Mouse (Mus musculus): Measurements from ENCODE around the gene Ndufaf3.

Ndufaf3 gene

DNA sequence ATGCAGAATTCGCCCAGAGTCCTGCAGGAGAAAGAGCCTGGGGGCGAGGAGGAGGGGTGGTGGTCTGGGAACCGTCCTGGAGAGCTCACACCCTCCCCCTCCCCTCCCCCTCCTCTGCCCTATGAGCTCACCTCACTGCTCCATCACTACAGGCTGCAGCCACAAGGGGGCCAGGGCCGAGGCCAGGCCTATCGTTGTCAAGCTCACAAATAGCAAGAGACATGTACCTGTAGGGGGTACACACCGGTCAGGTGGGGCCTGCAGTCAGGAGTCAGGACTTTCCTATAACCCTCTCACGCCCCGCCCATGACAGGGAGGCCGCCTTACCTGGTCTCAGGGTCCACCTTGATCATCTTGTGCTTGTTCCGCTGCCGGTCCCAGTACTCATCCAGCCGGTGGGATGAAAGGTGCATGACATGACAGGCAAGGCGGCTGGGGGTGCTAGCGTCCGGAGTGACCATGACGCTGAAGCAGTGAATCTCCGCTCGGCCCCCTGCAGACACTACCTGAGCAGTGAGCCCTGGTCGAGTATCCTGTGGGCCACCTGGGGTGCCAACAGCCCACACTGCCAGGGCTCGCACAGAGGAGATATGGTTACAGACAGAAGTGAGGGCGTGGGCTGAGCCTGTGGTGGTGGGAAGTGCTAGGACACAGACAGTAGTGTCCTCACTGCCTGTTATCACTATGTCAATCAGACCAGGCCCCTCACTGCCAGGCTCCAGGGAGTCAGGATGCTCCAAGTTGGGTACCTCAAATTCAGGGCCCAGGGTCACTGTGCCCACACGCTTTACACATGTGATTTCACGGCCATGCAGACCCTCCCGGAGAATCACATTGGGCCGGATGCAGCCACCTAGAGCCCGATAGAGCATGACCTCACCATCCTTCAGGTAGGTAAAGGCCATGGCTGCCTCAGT lies 6.8 kb upstream of the Ndufaf3 start:
- peak; percentile 57 to 74 for DNase-seq (ENCODE audit: low spot score in 2 of 2)

DNA sequence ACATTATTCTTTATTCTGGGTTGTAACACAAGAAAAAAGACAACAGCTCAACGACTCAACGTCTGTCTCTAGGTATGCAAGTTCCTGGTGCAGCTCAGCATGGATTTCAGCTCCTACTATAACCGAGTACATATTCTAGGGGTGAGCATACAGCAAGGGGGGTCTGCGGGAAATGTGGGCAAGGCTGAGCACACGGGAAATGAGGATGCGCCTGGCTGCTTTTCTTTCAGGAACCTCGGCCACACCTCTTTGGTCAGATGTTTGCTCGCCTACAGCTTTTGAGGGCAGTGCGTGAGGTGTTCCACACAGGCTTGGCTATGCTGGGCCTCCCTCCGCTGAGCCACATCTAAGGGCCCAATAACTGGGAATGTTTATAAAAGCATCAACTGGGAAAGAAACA lies 5.1 kb upstream of the Ndufaf3 start:
- no peak for DNase-seq (ENCODE audit: low spot score in 2 of 2)

DNA sequence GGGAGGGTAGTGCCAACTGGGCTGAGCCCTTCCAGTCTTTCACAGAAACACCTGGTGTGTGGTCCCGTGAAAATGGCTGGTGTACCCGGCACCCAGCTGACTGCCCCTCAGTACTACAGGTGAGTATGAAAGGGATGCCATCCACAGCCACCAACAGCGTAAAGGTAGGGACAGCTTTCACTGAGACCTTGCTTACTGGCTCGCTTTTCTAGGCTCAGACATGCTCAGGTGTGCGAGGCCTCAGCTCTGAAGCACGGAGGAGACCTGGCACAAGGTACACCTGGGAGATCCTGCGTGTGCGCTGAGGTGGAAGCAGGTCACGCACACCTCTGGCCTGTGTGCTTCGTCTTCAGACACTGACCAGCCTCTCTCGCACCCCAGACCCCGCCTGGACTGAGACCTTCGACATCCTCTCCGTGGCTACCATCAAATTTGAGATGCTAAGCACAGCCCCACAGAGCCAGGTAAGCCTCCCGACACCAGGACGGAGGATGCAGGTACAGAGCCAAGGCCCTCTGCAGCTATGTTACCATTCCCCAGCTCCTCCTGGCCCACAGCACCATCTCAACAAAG lies 4.3 kb upstream of the Ndufaf3 start:
- DNase-seq (ENCODE audit: low spot score in 2 of 2): no peak

DNA sequence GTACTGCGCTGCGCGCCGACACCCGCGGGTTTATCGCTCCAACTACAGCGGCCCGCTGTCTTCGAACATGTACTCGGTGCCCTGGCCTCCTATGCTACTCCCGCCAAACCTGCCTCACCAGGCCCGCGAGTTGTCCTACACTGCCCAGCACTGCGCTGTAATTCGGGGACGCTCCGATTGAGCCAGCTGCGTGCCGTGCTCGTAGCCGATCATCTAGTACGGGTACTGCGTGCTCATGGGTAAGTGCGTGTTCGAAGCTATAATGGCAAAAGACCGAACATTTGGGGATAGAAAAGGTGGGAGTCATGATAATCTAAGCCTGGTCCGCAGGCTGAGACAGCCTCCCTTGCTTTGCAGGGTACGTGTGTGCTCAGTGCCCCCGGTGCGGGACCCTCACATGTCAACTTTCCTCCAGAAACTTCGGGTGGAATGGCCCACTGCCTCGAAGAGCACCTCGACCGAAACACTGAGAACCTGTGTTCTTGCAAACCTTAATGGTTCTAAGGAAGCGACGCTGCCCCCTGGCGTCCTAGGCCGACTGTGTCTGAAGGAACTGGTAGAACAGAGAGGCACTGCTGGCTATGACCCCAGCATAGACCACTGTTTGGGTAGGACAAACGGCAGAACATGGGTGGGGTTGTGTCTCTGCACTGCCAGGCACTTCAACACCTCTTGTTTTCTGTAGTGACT lies 3.1 kb upstream of the Ndufaf3 start:
- DNase-seq (ENCODE audit: low spot score in 2 of 2): peak; percentile 87 to 92

DNA sequence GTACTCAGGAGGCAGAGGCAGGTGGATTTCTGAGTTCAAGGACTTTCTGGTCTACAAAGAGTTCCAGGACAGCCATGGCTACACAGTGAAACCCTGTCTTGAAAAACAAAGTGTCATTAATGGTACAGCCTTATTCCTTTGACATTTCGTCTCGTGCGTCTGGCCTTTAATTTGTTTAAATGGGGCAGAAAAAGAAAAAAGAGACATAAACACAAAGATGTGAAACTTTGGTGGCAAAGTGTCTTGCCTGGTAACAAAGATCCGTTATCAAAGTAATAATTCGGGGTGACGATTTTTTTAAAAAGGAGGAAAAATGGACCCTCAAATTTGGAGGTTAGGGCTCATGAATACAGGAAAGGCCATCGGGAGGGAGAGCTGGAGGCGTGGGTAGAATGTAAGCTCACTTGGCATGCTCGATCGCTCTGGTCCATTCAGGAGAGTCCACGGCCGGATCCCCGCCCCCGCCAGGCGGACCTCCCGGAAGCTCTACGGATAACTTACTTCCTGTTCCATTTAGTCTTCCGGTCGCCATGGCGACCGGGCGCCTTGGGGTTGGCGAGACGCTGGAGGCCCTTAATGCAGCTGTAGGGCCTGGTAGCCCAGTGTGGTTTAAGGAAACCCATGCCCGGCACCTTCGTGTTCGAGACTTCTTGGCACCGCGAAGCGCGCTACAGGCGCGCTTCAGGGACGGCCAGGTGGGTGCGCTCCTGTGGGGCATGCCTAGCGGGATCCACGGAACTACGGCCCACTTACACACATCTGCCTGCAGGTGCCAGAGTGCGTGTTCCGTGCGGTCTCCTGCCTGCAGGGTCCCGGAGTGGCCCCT lies 2.4 kb upstream of the Ndufaf3 start, which contains the start of gene Dalrd3:
Gene Dalrd3 (plus strand): TSS at position 506 of the 826 bp plus-strand sequence.
- peak; percentile 81 to 84 for DNase-seq (ENCODE audit: low spot score in 2 of 2)

DNA sequence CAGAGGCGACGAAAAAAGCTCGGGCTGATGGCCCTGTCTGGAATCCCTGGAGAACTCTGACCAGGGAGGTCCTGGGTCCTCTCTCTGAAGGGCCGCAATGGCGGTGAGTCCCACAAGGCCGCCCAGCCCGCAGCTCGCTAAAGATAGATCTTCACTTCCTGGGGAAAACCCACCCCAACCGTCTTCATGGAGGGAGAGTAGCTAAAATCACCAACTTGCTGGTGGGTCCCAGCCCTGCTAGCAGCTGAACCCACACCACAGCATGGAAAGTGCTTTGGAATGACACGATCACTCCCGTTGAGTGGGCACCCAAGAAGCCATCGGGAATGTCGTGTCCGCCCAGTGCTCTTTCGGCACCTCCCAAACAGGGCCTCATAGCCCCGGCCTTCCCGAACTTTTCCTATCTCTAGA lies 1.3 kb upstream of the Ndufaf3 start:
- DNase-seq (ENCODE audit: low spot score in 2 of 2): no peak

DNA sequence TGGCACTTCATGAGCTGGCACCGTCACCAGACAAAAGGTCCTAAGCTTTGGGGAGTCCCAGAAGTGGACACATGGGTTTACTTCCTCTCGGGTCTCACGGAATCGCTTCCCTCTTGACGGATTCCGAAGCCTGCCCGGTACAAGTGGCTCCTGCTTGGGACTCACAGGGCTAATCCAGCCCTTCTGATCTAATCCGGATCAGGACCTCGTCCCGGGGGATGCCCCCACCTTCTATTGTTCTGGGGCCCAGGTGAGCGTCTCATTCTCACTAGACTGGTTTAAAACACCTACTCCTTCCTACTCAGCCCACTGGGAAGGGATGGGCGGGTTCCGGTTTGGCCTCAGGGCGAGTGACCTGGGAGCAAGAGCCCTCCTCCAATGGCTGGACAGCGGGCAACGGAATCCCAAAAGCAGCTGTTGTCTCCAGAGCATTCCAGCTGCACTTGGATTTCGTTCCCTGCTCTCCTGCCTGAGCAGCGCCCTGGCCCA lies 741 bp upstream of the Ndufaf3 start:
- DNase-seq (ENCODE audit: low spot score in 2 of 2): no peak

DNA sequence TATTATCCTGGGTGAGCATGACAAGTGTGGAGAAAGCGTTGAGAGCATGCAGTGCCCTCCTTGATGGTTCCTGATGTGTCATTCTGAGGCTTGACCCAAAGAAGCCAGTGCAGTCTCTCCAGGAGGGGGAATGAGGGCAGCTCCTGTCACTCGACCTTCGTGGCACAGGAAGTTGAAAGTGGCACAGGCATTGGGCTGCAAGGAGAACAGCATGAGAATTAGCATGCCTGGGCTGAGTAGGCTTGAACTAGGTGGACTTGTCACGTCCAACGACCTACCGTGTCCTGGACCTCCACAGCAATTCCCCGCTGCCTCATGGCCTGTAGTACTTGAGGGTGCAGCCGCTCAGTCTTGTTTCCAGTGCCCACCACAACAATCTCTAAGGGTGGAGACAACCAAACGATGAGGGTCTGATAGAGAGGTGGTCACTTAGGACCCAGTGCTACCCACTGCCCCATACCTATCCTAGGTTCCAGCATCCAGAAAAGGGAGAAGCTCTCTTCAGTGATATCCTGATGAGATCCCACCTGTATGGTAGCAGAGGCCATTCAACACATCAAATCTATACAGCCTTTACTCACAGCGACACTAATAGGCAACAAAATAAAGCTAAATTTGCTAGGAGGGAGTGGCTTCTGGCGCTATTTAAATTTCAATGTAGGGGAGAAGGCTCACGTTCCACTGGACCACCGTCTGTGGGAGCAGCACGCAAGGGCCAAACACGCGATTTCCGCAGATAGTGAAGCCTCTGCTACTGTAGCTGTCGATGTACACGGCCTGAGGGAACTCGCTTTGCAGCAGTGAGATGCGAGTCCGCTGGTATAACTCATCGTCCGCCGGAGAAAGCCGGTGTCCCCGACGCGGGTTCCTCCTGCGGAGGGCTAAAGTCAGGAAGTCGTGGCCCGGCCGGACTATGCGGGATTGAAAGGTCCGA lies 1.1 kb downstream of the Ndufaf3 start:
- DNase-seq (ENCODE audit: low spot score in 2 of 2): no peak

DNA sequence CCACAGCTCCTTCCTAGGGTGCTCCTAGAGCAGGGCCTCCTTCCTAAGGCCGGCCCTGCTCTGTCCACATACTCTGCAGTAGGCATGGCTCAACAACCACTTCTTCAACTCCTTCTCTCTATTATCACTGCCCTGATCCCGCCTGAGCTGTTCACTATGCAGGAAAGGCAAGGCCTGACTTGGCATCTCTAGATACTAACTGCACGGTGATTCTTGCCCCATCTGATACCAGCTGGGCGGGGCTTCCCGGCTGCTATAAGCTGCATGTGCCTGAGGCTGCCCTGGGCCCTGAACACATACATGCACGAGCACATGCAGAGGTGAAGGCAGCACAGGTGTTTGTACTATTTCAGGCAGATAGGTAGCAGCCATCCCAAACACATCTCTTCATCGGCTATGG lies 3.1 kb downstream of the Ndufaf3 start:
- no peak for DNase-seq (ENCODE audit: low spot score in 2 of 2)

DNA sequence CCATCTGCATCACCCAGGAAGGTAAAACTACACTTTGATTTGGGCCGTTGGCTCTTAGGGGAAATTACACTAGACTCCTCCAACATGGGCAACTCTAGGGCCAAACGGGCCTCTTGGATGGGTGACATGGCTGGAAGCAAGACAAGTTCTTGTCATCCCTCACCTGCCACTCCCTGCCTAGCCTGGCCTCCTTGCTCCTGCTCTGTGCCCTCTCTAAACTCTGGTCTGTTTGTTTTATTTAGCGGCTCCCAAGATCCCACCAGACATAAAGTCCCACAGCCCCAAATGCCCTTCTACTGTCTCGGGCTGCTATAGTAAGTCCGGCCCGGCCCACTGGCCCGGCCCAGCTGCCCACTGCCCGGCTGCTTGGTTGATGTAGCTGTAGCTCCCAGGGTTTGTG lies 3.6 kb downstream of the Ndufaf3 start:
- no peak for DNase-seq (ENCODE audit: low spot score in 2 of 2)

DNA sequence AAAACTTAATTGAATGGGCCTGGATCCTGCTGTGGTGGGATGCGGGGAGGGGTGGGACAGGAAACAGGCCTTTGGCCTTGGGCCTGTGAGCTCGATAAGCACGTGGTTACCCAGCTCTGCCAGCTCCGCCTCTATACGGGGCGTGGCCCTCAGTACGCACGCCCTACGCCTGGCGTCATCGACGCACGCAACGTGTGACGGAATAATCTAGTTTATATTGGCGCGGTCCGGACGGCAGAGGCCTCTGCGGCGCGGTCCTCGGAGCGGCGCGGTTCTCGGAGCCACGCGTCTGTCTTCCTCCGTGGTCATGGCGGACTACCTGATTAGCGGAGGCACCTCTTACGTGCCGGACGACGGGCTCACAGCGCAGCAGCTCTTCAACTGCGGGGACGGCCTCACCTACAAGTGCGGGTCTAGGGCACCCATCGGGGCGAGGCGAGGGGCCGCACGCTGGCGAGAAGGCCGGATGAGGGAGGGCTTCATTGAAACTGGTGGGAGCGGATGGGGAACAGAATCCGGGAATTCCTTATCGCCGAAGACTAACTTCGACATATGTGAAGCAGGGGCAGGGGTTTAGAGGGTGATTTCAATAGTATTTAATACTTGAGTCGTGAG lies 6.9 kb downstream of the Ndufaf3 start, which contains the start of gene Impdh2:
Gene Impdh2 (plus strand): TSS at position 60 of the 615 bp plus-strand sequence.
- peak; percentile 86 to 89 for DNase-seq (ENCODE audit: low spot score in 2 of 2)

DNA sequence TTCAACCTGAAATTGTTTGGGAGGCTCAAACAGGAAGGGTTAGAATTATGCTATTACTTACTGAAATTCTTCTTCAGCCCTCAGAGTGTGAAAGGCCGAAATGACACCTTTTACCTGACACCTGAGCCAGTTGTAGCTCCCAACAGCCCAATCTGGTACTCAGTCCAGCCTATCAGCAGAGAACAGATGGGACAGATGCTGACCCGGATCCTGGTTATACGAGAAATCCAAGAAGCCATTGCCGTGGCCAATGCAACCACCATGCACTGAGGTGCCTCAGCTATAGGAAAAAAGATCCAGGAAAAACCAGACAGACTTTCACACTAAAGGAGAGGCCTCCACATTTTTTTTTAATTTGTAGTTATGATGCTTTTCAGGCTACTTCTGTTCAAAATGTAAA lies 8.1 kb downstream of the Ndufaf3 start:
- no peak for DNase-seq (ENCODE audit: low spot score in 2 of 2)

DNA sequence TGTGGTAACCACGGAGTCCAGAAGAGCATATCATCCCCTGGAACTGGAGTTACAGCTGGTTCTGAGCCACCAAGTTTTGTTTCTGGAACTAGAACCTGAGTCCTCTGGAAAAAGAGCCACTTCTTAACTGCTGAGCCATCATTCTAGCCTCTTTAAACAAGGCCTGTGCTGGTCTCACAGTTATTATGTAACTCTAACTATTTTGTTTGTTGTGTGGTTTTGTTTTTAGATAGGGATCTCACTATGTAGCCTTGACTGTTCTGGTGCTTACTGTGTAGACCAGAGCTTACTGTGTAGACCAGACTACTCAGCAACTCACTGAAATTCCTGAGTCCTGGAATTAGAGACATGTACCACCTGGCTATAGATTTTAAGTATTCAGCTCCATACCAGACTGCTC lies 20.4 kb downstream of the Ndufaf3 start:
- DNase-seq (ENCODE audit: low spot score in 2 of 2): no peak

DNA sequence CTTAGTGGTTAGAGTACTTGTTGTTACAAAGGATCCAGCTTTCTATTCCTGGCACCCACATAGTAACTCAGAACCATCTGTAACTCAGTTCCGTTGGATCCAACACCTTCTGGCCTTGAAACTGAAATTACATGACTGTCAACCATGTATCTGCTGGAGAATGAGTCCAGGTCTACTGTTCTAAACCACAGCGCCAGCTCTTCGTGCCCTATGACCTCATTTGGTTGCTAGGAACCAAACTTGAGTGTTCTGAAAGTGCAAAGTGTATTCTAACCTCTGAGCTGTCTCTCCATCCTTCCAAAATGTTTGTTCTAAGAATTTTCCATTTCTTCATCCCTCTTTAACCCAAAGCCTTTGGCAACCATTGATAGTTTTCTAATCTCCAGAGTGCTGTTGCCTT lies 21.2 kb downstream of the Ndufaf3 start:
- no peak for DNase-seq (ENCODE audit: low spot score in 2 of 2)

DNA sequence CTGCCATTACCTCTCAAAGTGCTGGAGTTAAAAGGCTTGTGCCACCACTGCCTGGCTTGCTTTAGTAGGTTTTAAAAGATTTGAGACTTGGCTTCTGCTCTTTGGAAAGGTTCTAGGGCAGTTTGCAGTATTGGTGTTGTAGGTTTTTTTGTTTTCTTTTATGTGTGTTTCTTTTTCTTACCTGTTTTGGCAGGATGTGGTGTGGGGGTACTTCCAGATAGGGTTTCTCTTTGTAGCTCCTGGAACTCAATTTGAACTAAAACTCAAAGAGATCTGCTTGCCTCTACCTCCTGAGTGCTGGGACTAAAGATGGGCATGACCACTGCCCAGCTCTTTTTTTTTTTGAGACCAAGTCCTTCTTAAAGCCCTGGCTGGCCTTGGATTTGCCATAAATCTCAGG lies 26.4 kb downstream of the Ndufaf3 start:
- no peak for DNase-seq (ENCODE audit: low spot score in 2 of 2)

DNA sequence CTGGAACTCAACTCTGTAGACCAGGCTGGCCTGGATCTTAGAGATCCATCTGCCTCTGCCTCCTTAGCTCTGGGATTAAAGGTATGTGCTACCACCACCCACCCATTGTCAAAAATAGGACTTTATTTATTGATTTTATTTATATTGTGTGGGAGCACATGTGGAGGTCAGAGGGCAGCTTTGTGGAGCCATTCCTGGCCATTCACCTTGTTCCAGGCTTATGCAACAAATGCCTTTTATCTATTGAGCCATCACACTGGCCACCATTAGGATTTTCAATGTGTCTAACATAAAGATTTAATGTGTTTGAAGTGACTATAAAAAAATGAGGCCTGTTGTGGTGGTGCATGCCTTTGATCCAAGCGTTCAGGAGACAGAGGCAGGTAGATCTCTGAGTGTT lies 35.7 kb downstream of the Ndufaf3 start:
- no peak for DNase-seq (ENCODE audit: low spot score in 2 of 2)

DNA sequence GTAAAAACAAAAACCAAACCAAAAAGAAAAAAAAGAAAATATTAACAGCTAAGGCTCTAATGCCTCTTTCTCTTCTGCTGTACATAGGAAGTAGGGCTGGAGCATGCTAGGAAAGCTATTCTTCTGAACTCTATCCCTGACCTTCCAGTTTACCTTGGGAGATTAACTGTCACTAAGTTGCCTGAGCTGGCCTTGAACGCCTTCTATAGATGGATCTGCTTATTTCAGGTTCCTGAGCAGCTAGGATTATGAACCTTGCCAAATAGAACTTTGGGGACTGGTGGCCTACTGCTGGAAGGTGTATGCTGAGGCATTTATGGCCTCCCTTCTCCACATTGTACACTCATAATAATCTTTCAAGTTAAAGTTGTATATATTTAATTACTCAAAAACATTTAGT lies 36.3 kb downstream of the Ndufaf3 start:
- no peak for DNase-seq (ENCODE audit: low spot score in 2 of 2)

DNA sequence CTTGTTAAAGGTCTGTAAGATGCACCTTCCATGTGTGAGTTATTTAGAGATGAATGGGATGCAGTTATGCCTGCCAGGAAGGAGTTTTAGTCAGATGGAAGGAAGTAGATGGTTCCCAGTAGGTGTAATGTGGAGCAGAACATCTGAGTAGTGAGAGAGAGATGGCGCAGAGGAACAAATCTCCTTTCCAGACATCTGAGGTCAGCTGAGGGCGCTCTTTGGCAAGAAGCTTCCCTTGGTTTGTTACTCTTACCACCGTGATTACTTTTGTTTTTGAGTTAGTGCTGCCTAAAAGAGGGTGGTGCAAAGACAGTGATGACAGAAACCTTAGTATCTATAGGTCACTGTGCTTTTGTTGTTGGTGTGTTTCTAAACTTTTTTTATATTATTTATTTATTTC lies 41.8 kb downstream of the Ndufaf3 start:
- DNase-seq (ENCODE audit: low spot score in 2 of 2): no peak

DNA sequence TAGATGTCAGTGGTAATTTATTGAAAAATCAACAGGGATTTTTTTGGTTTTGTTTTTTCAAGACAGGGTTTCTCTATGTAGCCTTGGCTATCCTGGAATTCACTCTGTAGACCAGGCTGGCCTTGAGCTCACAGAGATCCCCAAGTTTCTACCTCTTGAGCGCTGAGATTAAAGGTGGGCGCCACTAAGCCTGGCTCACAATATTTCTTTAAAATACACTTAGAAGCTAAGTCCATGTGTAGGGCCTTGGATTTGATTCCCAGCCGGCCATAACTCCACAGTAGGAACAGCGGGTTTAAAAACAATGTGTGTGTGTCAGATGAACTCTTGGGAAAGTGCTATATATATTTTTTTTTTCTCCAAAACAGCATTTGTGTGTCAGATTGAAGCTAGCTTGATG lies 43.9 kb downstream of the Ndufaf3 start:
- DNase-seq (ENCODE audit: low spot score in 2 of 2): no peak

DNA sequence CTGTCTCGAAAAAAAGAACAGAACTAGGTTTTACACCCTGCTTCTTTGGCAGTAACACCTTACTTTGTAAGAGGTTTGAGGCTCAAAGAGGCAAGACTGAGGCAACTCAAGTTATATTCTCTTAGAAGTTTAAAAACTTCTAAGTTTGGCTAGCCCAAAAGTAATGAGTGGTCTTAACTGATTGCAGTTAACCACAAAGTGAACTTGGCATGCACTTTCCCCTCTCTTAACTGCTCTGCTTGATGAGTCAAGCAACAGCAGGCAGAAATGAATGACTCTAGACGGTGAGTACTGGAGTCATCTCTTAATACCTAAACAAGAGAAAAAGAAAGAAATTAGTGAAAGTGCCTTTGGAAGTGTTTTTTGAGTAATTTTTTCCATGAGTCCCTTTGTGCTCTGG lies 45.6 kb downstream of the Ndufaf3 start:
- no peak for DNase-seq (ENCODE audit: low spot score in 2 of 2)
